Mouse (Mus musculus): ENCODE results near the gene Sufu.

Gene Sufu

DNA sequence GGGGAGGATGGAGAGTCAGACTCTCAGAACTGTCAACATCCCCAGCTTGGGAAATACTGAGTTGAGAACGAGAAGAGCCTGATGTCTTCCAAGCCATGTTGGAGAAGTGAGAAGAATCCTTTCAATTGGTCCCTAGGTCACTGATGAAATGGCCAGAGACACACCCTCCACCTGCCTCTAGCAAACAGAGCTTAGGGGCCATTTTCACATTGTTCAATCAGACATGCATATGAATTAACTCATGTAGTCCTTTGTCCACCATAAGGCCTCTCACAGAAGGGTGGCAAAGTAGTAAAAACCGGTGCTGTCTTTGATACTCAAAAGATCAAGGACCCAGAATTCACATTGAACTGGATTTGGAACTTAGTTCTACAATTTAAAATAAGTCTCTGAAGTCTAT is 100.5 kb downstream of the Sufu start:
- no peak for DNase-seq (ENCODE audit: low spot score in 2 of 2)

GRCm38 (mm10) chr19:46499539-46499835 is 102.8 kb downstream of the Sufu start:
- no peak for DNase-seq (ENCODE audit: low spot score in 2 of 2)

- DNase-seq (ENCODE audit: low spot score in 2 of 2), result peak; percentile 97 to 98
These were observed 103.3 kb downstream of the Sufu start for GRCm38 (mm10) chr19:46499836-46500580.

DNA sequence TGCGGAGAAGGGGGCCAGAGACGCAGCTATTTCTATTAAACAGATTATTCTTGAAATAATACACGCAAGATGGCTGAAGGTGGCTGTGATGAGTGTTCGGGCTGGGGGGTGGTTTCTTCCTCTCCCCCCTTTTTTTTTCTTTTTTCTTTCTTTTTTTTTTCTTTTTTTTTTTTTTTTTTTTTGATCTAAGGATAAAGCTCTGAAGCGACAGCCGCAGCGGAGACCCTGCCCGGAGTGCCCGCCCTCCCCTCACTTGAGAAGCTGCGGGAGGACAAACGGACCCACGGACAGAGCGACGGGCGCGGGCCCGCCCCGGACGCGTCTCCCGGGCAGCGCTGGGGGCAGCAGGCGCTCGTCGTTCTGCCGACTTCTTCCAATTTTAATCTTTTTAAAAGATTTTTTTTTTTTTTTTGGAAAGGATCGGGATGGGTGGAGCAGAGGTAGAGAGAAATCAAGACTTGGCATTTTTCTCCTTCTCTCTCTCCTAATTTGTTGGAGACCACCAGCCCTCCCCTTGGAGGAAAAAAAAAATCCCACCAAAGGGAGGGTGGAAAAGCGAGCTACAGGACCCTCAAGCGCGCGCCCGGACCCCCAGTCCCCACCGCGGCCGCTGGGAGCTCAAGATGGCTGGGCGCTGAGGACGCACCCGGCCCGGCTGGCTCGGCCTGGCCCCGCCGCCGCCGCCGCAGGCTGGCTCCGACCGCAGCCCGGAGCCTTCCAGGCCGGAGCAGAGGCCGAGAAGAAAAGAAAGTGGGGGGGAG is 104.1 kb downstream of the Sufu start:
- DNase-seq (ENCODE audit: low spot score in 2 of 2), result no peak

- peak; percentile 87 for DNase-seq (ENCODE audit: low spot score in 2 of 2)
These were observed 104.8 kb downstream of the Sufu start, which contains the start of gene Trim8 for GRCm38 (mm10) chr19:46501401-46502068. Trim8 (plus strand) TSS chr19:46501702.

GRCm38 (mm10) chr19:46502069-46502455 is 105.4 kb downstream of the Sufu start:
- peak; percentile 75 to 76 for DNase-seq (ENCODE audit: low spot score in 2 of 2)

DNA sequence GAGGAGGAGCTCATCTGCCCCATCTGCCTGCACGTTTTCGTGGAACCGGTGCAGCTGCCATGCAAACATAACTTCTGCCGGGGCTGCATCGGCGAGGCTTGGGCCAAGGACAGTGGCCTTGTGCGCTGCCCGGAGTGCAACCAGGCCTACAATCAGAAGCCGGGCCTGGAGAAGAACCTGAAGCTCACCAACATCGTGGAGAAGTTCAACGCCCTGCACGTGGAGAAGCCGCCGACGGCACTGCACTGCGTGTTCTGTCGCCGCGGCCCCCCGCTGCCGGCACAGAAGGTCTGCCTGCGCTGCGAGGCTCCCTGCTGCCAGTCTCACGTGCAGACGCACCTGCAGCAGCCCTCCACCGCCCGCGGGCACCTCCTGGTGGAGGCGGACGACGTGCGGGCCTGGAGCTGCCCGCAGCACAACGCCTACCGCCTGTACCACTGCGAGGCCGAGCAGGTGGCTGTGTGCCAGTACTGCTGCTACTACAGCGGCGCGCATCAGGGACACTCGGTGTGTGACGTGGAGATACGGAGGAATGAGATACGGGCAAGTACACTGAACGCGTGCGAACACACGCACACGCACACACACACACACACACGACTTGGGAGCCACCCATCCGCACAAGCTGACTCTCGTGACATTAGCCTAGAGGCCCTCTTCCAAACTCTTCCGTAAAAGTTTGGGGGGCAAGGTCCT is 105.9 kb downstream of the Sufu start:
- DNase-seq (ENCODE audit: low spot score in 2 of 2), result peak; percentile 67 to 71

- peak; percentile 86 to 90 for DNase-seq (ENCODE audit: low spot score in 2 of 2)
These were observed 106.8 kb downstream of the Sufu start for GRCm38 (mm10) chr19:46503351-46504084.

- DNase-seq (ENCODE audit: low spot score in 2 of 2), result peak; percentile 71 to 79
These were observed 107.4 kb downstream of the Sufu start for GRCm38 (mm10) chr19:46504085-46504552.

GRCm38 (mm10) chr19:46504822-46505417 is 108.2 kb downstream of the Sufu start:
- DNase-seq (ENCODE audit: low spot score in 2 of 2), result no peak

GRCm38 (mm10) chr19:46505646-46506371 is 109.1 kb downstream of the Sufu start:
- no peak for DNase-seq (ENCODE audit: low spot score in 2 of 2)

DNA sequence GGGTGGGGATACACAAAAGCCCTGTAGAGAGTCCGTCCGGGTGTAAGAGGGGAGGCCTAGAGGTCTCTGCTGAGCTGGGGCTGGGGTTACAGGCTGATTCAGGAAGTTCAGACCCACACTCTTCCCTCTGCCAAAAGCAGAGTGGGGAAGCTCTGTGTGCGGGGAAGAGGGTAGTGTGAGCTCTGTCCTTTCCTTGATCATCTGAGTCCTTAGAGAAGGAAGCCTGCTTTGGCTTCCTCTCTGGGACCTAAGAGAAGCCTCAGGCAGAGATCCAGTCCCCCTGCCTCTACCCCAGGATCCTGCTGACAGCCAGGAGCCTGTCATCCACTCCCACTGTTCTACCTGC is 109.6 kb downstream of the Sufu start:
- no peak for DNase-seq (ENCODE audit: low spot score in 2 of 2)

DNA sequence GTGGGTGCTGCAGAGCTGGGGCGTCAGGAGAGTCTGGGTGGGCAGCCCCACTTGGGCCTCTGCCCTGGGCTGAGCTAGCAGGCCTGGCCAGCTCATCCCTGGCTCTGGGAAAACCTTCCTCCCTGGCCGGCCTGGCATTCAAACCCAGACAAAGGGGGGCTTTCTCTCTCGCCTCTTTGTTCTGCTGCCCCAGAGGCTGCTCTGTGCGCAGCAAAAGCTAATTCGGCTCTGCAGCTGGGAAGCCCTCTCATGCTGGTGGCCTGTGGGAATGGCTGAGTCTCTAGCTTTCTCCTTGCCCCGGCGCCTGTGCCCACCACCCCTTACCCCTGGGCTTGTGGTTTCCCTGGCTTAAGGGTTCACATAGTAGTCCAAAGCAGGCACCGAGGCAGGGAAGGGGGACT is 110.5 kb downstream of the Sufu start:
- no peak for DNase-seq (ENCODE audit: low spot score in 2 of 2)

DNA sequence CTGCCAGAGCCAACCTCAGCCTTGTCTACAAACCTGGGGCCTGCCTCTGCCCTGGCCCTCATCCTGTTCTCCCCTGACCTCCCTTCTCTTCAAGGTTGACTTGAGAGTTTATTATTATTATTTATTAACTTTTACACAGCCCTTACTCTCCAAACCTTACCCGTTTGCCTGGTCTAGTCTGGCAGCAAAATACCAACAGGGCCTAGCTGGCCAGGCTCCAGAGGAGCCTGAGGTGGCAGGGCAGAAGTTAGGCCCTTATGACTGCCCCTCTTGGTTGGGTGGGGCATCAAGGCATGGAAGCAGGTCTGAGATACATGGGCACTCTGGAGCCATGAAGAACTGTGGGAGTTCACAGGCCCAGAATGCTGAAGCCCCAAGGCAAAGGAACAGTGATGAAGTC is 111.1 kb downstream of the Sufu start:
- no peak for DNase-seq (ENCODE audit: low spot score in 2 of 2)

GRCm38 (mm10) chr19:46508738-46509137 is 112.0 kb downstream of the Sufu start:
- DNase-seq (ENCODE audit: low spot score in 2 of 2), result no peak

GRCm38 (mm10) chr19:46509202-46509601 is 112.5 kb downstream of the Sufu start:
- no peak for DNase-seq (ENCODE audit: low spot score in 2 of 2)

- DNase-seq (ENCODE audit: low spot score in 2 of 2), result no peak
These were observed 113.0 kb downstream of the Sufu start for GRCm38 (mm10) chr19:46509736-46510135.

GRCm38 (mm10) chr19:46510401-46510800 is 113.7 kb downstream of the Sufu start:
- no peak for DNase-seq (ENCODE audit: low spot score in 2 of 2)

- no peak for DNase-seq (ENCODE audit: low spot score in 2 of 2)
These were observed 114.1 kb downstream of the Sufu start for GRCm38 (mm10) chr19:46510824-46511223.

GRCm38 (mm10) chr19:46511263-46511662 is 114.6 kb downstream of the Sufu start:
- peak; percentile 66 to 79 for DNase-seq (ENCODE audit: low spot score in 2 of 2)
